Mouse (Mus musculus) erythroblast, embryonic 14.5 days (primary cell): ENCODE data around the gene Ubl4b. TPM values are rescaled to one million over a fixed set of nuclear protein-coding genes. Genes with fewer than 3 reads are reported as not detected.

Experiments used
- H3K27me3 ChIP-seq: 2 replicates; pipeline ENCODE4 v1.6.1; 2012; ENCODE audit warnings: inconsistent platforms; ENCODE audit not compliant: control insufficient read depth
- H3K36me3 ChIP-seq: 2 replicates; pipeline ENCODE4 v1.6.1; 2012; ENCODE audit warnings: mild to moderate bottlenecking, inconsistent platforms; ENCODE audit not compliant: control insufficient read depth
- H3K4me1 ChIP-seq: 2 replicates; pipeline ENCODE4 v1.6.1; 2012; ENCODE audit warnings: inconsistent platforms; ENCODE audit not compliant: control insufficient read depth
- H3K4me3 ChIP-seq: replicated peaks from 2 replicates; pipeline ENCODE3; 2012; ENCODE audit warnings: moderate library complexity, mild to moderate bottlenecking, inconsistent platforms
- H3K9me3 ChIP-seq: 2 replicates; pipeline ENCODE4 v1.6.1; 2012; ENCODE audit warnings: low read length, inconsistent platforms, mixed read lengths; ENCODE audit not compliant: control insufficient read depth
- GATA1 ChIP-seq: IDR thresholded peaks from 2 replicates; pipeline ENCODE4 v1.6.1; 2012; ENCODE audit warnings: low read length, inconsistent platforms, mixed read lengths
- TAL1 ChIP-seq: IDR thresholded peaks from 3 replicates; pipeline ENCODE4 v1.6.1; 2012; ENCODE audit warnings: low read length, inconsistent platforms, mixed read lengths
- polyA plus RNA-seq: library from polyadenylated mRNA; stranded (reverse); fragments of >175 nt; gene quantifications from 2 replicates; pipeline ENCODE4 v1.2.3, GENCODE M21; 2012

Ubl4b gene
- polyA plus RNA-seq, 1 experiment: not detected

GRCm38 (mm10) chr3:107550409-107551049 is 4.3 kb downstream of the Ubl4b start:
- H3K4me3 ChIP-seq: no peak overlapping the region
- no peaks in the 10 kb centered on the region for H3K36me3 ChIP-seq
- no peaks in the 10 kb centered on the region for H3K27me3 ChIP-seq
- TF ChIP-seq TAL1: no peak
- no peak for TF ChIP-seq GATA1
- no peaks in the 10 kb centered on the region for H3K4me1 ChIP-seq
- no peaks in the 10 kb centered on the region for H3K9me3 ChIP-seq

GRCm38 (mm10) chr3:107546956-107547355 is 7.9 kb downstream of the Ubl4b start:
- Histone ChIP-seq H3K4me1 (no peaks in the 10 kb centered on the region), H3K4me3 (no peak overlapping the region), H3K9me3 (no peaks in the 10 kb centered on the region), H3K36me3 (no peaks in the 10 kb centered on the region), H3K27me3 (no peaks in the 10 kb centered on the region)
- no peak for TF ChIP-seq TAL1
- no peak for TF ChIP-seq GATA1

GRCm38 (mm10) chr3:107545716-107546412 is 9.0 kb downstream of the Ubl4b start:
- H3K27me3 ChIP-seq: no peaks in the 10 kb centered on the region
- no peaks in the 10 kb centered on the region for H3K36me3 ChIP-seq
- H3K4me3 ChIP-seq: no peak overlapping the region
- no peaks in the 10 kb centered on the region for H3K4me1 ChIP-seq
- TF ChIP-seq TAL1 (no peak), GATA1 (no peak)
- H3K9me3 ChIP-seq: no peaks in the 10 kb centered on the region

GRCm38 (mm10) chr3:107545278-107545677 is 9.6 kb downstream of the Ubl4b start:
- no peak for TF ChIP-seq TAL1
- TF ChIP-seq GATA1: no peak
- H3K36me3 ChIP-seq: no peaks in the 10 kb centered on the region
- no peaks in the 10 kb centered on the region for H3K4me1 ChIP-seq
- H3K9me3 ChIP-seq: no peaks in the 10 kb centered on the region
- H3K4me3 ChIP-seq: no peak overlapping the region
- H3K27me3 ChIP-seq: no peaks in the 10 kb centered on the region; the same call in 1 of the 2 replicates

- Histone ChIP-seq H3K27me3 (peaks cover 3% of the 10 kb centered on the region; the same call in 1 of the 2 replicates), H3K36me3 (no peaks in the 10 kb centered on the region), H3K9me3 (no peaks in the 10 kb centered on the region), H3K4me1 (no peaks in the 10 kb centered on the region), H3K4me3 (no peak overlapping the region)
- no peak for TF ChIP-seq GATA1
- no peak for TF ChIP-seq TAL1
These were observed 11.5 kb downstream of the Ubl4b start for GRCm38 (mm10) chr3:107543158-107544080.

GRCm38 (mm10) chr3:107542584-107542983 is 12.3 kb downstream of the Ubl4b start:
- H3K4me1 ChIP-seq: no peaks in the 10 kb centered on the region
- H3K27me3 ChIP-seq: peaks cover 3% of the 10 kb centered on the region; the same call in 1 of the 2 replicates
- no peaks in the 10 kb centered on the region for H3K9me3 ChIP-seq
- H3K36me3 ChIP-seq: no peaks in the 10 kb centered on the region
- TF ChIP-seq TAL1 (no peak), GATA1 (no peak)
- H3K4me3 ChIP-seq: no peak overlapping the region

- TF ChIP-seq GATA1: no peak
- Histone ChIP-seq H3K36me3 (no peaks in the 10 kb centered on the region), H3K4me1 (no peaks in the 10 kb centered on the region), H3K4me3 (no peak overlapping the region), H3K9me3 (no peaks in the 10 kb centered on the region), H3K27me3 (peaks cover 17% of the 10 kb centered on the region)
These were observed 17.4 kb downstream of the Ubl4b start for GRCm38 (mm10) chr3:107537504-107537889.

GRCm38 (mm10) chr3:107536810-107537503 is 17.9 kb downstream of the Ubl4b start:
- TF ChIP-seq GATA1: no peak
- TF ChIP-seq TAL1: no peak
- Histone ChIP-seq H3K27me3 (peaks cover 17% of the 10 kb centered on the region), H3K9me3 (no peaks in the 10 kb centered on the region), H3K4me3 (no peak overlapping the region), H3K36me3 (no peaks in the 10 kb centered on the region), H3K4me1 (no peaks in the 10 kb centered on the region)
